Mouse (Mus musculus) neural tube, embryonic 15.5 days (tissue): ENCODE measurements around the gene Bicc1. TPM values are rescaled to one million over a fixed set of nuclear protein-coding genes. Genes with fewer than 3 reads are reported as not detected.

ENCODE experiments used
- ATAC-seq: fragments of 200-750 bp; cut with Nextera tagmentation; 2 replicates; pipeline ENCODE4 v1.8.0; 2017; ENCODE audit warnings: mild to moderate bottlenecking, moderate TSS enrichment, moderate library complexity; ENCODE audit not compliant: low FRiP score
- H3K27ac ChIP-seq: fragments of 300-500 bp; sonication (generic); replicated peaks from 2 replicates; pipeline ENCODE4 v1.5.1; 2015; ENCODE audit warnings: mild to moderate bottlenecking, inconsistent platforms
- H3K27me3 ChIP-seq: fragments of 300-500 bp; sonication (generic); replicated peaks from 2 replicates; pipeline ENCODE4 v1.6.1; 2015; ENCODE audit warnings: inconsistent platforms
- H3K36me3 ChIP-seq: fragments of 300-500 bp; sonication (generic); 2 replicates; pipeline ENCODE4 v1.6.1; 2015; ENCODE audit warnings: inconsistent platforms
- H3K4me1 ChIP-seq: fragments of 300-500 bp; sonication (generic); 2 replicates; pipeline ENCODE4 v1.6.1; 2015; ENCODE audit warnings: inconsistent platforms
- H3K4me2 ChIP-seq: fragments of 300-500 bp; sonication (generic); 2 replicates; pipeline ENCODE4 v1.6.1; 2015; ENCODE audit warnings: inconsistent platforms, mild to moderate bottlenecking, moderate library complexity
- H3K4me3 ChIP-seq: fragments of 300-500 bp; sonication (generic); replicated peaks from 2 replicates; pipeline ENCODE4 v1.5.1; 2015; ENCODE audit warnings: mild to moderate bottlenecking, inconsistent platforms
- H3K9ac ChIP-seq: fragments of 300-500 bp; sonication (generic); replicated peaks from 2 replicates; pipeline ENCODE4 v1.6.1; 2015; ENCODE audit warnings: mild to moderate bottlenecking, inconsistent platforms
- H3K9me3 ChIP-seq: fragments of 300-500 bp; sonication (generic); replicated peaks from 2 replicates; pipeline ENCODE4 v1.6.1; 2016; ENCODE audit warnings: inconsistent platforms
- WGBS: fragments of 180-500 bp; shearing (Covaris S2); methylation state at CpG from one replicate; pipeline ENCODE4 v1.1.7; 2015; ENCODE audit warnings: mixed read lengths; 5-methylcytosine and 5-hydroxymethylcytosine counted together
- polyA plus RNA-seq: library from polyadenylated mRNA; unstranded; fragments of >200 nt; fragmentation: Nextera tagmentation; extraction: Ambion mirVana; gene quantifications from 2 replicates; pipeline ENCODE4 v1.2.1, GENCODE M21; 2015

Gene Bicc1
- polyA plus RNA-seq, 1 experiment from 2014 or later: 5.8 TPM

- Histone ChIP-seq H3K27ac (no peak overlapping the region), H3K4me1 (no peaks in the 10 kb centered on the region), H3K4me2 (no peak overlapping the region), H3K4me3 (no peak overlapping the region), H3K9me3 (no peaks in the 10 kb centered on the region), H3K27me3 (no peaks in the 10 kb centered on the region), H3K9ac (no peak overlapping the region), H3K36me3 (no peaks in the 10 kb centered on the region)
- ATAC-seq: no peak
- WGBS: 74% methylated on average over 11 of the region's 11 CpGs
These were observed 176.3 kb downstream of the Bicc1 start for GRCm38 (mm10) chr10:70983036-70983670.

- no peak overlapping the region for H3K4me2 ChIP-seq
- H3K4me3 ChIP-seq: no peak overlapping the region
- H3K9ac ChIP-seq: no peak overlapping the region
- H3K9me3 ChIP-seq: no peaks in the 10 kb centered on the region
- H3K27ac ChIP-seq: no peak overlapping the region
- no peaks in the 10 kb centered on the region for H3K27me3 ChIP-seq
- peaks cover 7% of the 10 kb centered on the region for H3K4me1 ChIP-seq
- 95% methylated on average over 7 of the region's 7 CpGs for WGBS
- ATAC-seq: no peak
- no peaks in the 10 kb centered on the region for H3K36me3 ChIP-seq
These were observed 177.3 kb downstream of the Bicc1 start for GRCm38 (mm10) chr10:70982156-70982555.

- H3K36me3 ChIP-seq: no peaks in the 10 kb centered on the region
- no peak for ATAC-seq
- WGBS: 86% methylated on average over 8 of the region's 8 CpGs
- no peak overlapping the region for H3K4me2 ChIP-seq
- no peaks in the 10 kb centered on the region for H3K9me3 ChIP-seq
- peaks cover 14% of the 10 kb centered on the region for H3K4me1 ChIP-seq
- no peak overlapping the region for H3K27ac ChIP-seq
- H3K4me3 ChIP-seq: no peak overlapping the region
- H3K27me3 ChIP-seq: no peaks in the 10 kb centered on the region
- no peak overlapping the region for H3K9ac ChIP-seq
These were observed 179.8 kb downstream of the Bicc1 start for GRCm38 (mm10) chr10:70979657-70980056.

- Histone ChIP-seq H3K27ac (no peak overlapping the region), H3K4me2 (no peak overlapping the region), H3K4me3 (no peak overlapping the region), H3K9me3 (no peaks in the 10 kb centered on the region), H3K4me1 (peaks cover 14% of the 10 kb centered on the region), H3K36me3 (no peaks in the 10 kb centered on the region), H3K9ac (no peak overlapping the region), H3K27me3 (no peaks in the 10 kb centered on the region)
- no peak for ATAC-seq
- 45% methylated on average over 6 of the region's 6 CpGs for WGBS
These were observed 182.4 kb downstream of the Bicc1 start for GRCm38 (mm10) chr10:70977141-70977540.

GRCm38 (mm10) chr10:70976633-70977032, 182.9 kb downstream of the Bicc1 start:
- no peaks in the 10 kb centered on the region for H3K9me3 ChIP-seq
- H3K4me2 ChIP-seq: no peak overlapping the region
- peaks cover 14% of the 10 kb centered on the region for H3K4me1 ChIP-seq
- H3K4me3 ChIP-seq: no peak overlapping the region
- no peak overlapping the region for H3K27ac ChIP-seq
- H3K27me3 ChIP-seq: no peaks in the 10 kb centered on the region
- no peaks in the 10 kb centered on the region for H3K36me3 ChIP-seq
- 79% methylated on average over 9 of the region's 9 CpGs for WGBS
- ATAC-seq: no peak
- H3K9ac ChIP-seq: no peak overlapping the region

DNA sequence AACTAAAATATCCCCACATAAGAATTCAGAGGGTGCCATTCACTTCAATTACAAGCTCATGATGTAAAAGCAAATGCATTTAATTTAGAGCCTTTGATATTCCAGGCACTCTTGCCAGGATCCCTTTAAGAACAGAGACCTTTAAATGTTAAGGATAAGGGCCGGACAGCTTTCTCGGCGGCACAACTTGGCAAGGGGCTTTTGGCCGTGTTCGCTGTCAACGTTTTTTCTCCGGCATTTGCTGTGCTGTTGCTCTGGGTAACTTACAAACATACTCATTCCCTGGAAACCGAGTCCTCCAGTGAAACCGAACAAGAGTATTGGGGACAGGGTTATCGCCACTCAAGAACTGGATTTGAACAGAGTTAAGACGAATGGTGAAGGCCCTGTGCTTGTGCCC, 188.3 kb downstream of the Bicc1 start:
- no peak overlapping the region for H3K27ac ChIP-seq
- 72% methylated on average over 11 of the region's 11 CpGs for WGBS

DNA sequence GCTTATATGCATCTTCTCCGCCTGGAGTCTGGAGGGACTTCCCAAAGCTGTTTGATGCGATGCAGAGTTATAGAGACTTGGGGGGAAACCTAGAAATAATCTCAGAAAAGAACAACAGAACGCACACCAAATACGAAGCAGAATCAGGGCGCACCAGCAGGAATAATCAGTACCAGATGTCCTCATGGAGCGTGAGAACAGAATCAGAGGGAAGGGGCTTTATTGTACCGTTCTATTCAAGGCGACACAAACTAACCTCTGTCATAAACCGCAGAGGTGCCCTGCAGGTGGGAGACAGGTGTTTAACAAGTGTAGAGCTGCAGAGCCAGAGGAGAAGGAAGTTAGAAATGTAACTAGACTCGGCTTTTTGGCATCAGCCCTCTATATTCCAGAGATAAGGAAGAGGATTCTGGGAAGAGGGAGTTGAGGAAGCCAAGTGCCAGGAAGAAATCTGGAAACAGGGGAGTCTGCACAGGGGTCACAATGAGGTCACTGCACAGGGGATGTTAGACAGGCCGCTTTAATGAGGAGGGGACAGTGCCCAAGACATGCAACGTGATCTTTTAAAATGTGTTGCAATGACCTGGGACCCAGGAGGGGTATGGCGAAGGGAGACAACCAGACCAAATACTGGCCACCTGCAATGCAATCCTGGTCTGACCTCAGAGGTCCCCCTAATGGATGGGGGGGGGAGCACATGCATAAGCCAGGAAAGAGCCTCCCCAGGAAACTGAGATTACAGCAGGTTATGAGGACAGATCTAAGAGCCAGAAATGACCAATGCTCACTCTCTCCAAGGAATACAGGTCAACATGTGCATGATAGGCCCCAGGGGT, 190.4 kb downstream of the Bicc1 start:
- Histone ChIP-seq H3K4me1 (peaks cover 3% of the 10 kb centered on the region; the same call in 1 of the 2 replicates), H3K9me3 (no peaks in the 10 kb centered on the region), H3K27me3 (no peaks in the 10 kb centered on the region), H3K4me2 (no peak overlapping the region), H3K27ac (no peak overlapping the region), H3K9ac (no peak overlapping the region), H3K4me3 (no peak overlapping the region), H3K36me3 (no peaks in the 10 kb centered on the region)
- ATAC-seq: no peak
- 80% methylated on average over 13 of the region's 13 CpGs for WGBS

More for the DNA sequence above, 188.3 kb downstream of the Bicc1 start:
- Histone ChIP-seq H3K9me3 (no peaks in the 10 kb centered on the region), H3K4me3 (no peak overlapping the region), H3K4me2 (no peak overlapping the region), H3K4me1 (peaks cover 3% of the 10 kb centered on the region; the same call in 1 of the 2 replicates), H3K27me3 (no peaks in the 10 kb centered on the region), H3K36me3 (no peaks in the 10 kb centered on the region), H3K9ac (no peak overlapping the region)
- no peak for ATAC-seq

DNA sequence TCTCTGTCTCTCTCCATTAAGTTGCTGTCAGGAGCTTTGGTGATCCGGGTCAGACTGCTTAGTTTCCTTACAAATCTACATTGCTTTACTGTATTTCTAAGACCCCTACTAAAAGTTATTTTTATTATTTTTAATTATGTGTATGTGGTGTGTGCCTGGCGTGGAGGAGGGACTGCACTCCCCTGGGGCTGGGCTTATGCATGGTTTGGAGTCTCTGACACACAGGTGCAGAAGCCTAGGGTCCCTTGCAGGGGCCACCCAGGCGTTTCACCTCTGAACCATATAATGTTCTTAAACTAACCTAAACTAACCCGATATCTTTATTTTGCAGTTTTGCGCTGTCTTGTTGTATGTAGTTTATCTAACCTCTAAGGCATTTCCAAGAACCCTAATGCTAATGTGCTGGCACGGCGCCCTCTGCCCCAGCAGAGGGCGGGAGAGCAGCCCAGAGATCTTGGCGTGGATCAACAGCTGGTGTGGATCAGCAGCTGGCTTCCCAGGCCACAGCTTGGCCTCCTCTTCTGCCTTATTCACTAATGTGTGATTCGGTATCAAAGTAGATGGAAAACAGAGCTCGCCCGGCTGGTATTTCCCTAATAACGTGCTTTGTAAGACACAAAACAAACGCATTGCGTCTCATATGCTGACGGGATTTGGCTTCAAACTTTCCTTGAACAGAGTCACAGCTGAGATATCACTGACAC, 192.7 kb downstream of the Bicc1 start:
- no peak overlapping the region for H3K9ac ChIP-seq
- no peak overlapping the region for H3K4me3 ChIP-seq
- WGBS: 81% methylated on average over 16 of the region's 16 CpGs
- H3K4me1 ChIP-seq: peaks cover 3% of the 10 kb centered on the region; the same call in 1 of the 2 replicates
- no peaks in the 10 kb centered on the region for H3K36me3 ChIP-seq
- no peaks in the 10 kb centered on the region for H3K9me3 ChIP-seq
- no peaks in the 10 kb centered on the region for H3K27me3 ChIP-seq
- H3K4me2 ChIP-seq: no peak overlapping the region
- H3K27ac ChIP-seq: no peak overlapping the region
- ATAC-seq: no peak

- Histone ChIP-seq H3K4me2 (no peak overlapping the region), H3K9me3 (no peaks in the 10 kb centered on the region), H3K27ac (no peak overlapping the region), H3K9ac (no peak overlapping the region), H3K4me3 (no peak overlapping the region), H3K27me3 (no peaks in the 10 kb centered on the region), H3K4me1 (peaks cover 3% of the 10 kb centered on the region; the same call in 1 of the 2 replicates), H3K36me3 (no peaks in the 10 kb centered on the region)
- 38% methylated on average over 8 of the region's 8 CpGs for WGBS
- peak; percentile 70; the same call in 1 of the 2 replicates for ATAC-seq
These were observed 194.8 kb downstream of the Bicc1 start for GRCm38 (mm10) chr10:70964706-70965105.

GRCm38 (mm10) chr10:70963599-70964193, 195.8 kb downstream of the Bicc1 start:
- Histone ChIP-seq H3K9me3 (no peaks in the 10 kb centered on the region), H3K27ac (no peak overlapping the region), H3K4me3 (no peak overlapping the region), H3K27me3 (no peaks in the 10 kb centered on the region), H3K36me3 (no peaks in the 10 kb centered on the region), H3K4me2 (no peak overlapping the region), H3K4me1 (peaks cover 3% of the 10 kb centered on the region; the same call in 1 of the 2 replicates), H3K9ac (no peak overlapping the region)
- 54% methylated on average over 8 of the region's 8 CpGs for WGBS
- no peak for ATAC-seq

DNA sequence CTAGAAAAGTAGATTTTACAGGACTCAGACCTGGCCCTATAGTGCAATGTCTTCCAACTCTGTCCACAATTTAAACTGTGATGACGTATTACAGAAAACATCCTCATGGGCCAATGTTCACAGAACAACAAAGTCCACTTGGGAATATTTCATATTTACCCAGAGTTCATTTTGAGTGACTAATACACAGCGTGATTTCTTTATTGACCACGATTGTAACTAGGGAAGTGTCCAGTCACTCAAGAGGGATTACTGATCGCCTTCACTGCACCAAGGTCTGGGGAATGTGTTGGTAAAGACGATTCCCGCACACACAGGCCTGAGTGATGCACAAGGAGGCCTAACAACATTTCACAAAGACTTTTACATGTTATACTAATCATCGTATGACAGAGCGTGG, 197.9 kb downstream of the Bicc1 start:
- Histone ChIP-seq H3K4me3 (no peak overlapping the region), H3K27ac (no peak overlapping the region), H3K4me1 (no peaks in the 10 kb centered on the region), H3K9me3 (no peaks in the 10 kb centered on the region), H3K36me3 (no peaks in the 10 kb centered on the region), H3K4me2 (no peak overlapping the region), H3K27me3 (no peaks in the 10 kb centered on the region), H3K9ac (no peak overlapping the region)
- ATAC-seq: no peak
- WGBS: 91% methylated on average over 8 of the region's 8 CpGs
